Mouse (Mus musculus): Measurements from ENCODE around the gene Dars2.
"Not testable (repeated sequence)": the region's sequence is repeated elsewhere in the genome, so short reads cannot be mapped to it uniquely, and the experiment has no call there.

Dars2 gene

GRCm38 (mm10) chr1:161035281-161035785, 35.1 kb downstream of the Dars2 start:
- DNase-seq (ENCODE audit: low read depth, low spot score): no peak

- DNase-seq (ENCODE audit: low read depth, low spot score): peak; percentile 97
These were observed 35.8 kb downstream of the Dars2 start, which contains the start of gene Zbtb37 for GRCm38 (mm10) chr1:161034435-161035280. Gene Zbtb37 (minus strand): TSS chr1:161034849.

GRCm38 (mm10) chr1:161033856-161034434, 36.5 kb downstream of the Dars2 start:
- no peak for DNase-seq (ENCODE audit: low read depth, low spot score)

- no peak for DNase-seq (ENCODE audit: low read depth, low spot score)
These were observed 38.1 kb downstream of the Dars2 start for GRCm38 (mm10) chr1:161032345-161032744.

- DNase-seq (ENCODE audit: low read depth, low spot score): no peak
These were observed 38.6 kb downstream of the Dars2 start for GRCm38 (mm10) chr1:161031881-161032280.

- no peak for DNase-seq (ENCODE audit: low read depth, low spot score)
These were observed 40.4 kb downstream of the Dars2 start for GRCm38 (mm10) chr1:161030058-161030457.

GRCm38 (mm10) chr1:161028427-161028826, 42.0 kb downstream of the Dars2 start:
- not testable (repeated sequence) for DNase-seq (ENCODE audit: low read depth, low spot score)

- DNase-seq (ENCODE audit: low read depth, low spot score): no peak
These were observed 43.3 kb downstream of the Dars2 start for GRCm38 (mm10) chr1:161027196-161027595.

GRCm38 (mm10) chr1:161025410-161026210, 44.8 kb downstream of the Dars2 start:
- DNase-seq (ENCODE audit: low read depth, low spot score): no peak

- no peak for DNase-seq (ENCODE audit: low read depth, low spot score)
These were observed 50.4 kb downstream of the Dars2 start for GRCm38 (mm10) chr1:161020051-161020450.

- no peak for DNase-seq (ENCODE audit: low read depth, low spot score)
These were observed 54.1 kb downstream of the Dars2 start for GRCm38 (mm10) chr1:161016378-161016777.

GRCm38 (mm10) chr1:161010436-161010835, 60.0 kb downstream of the Dars2 start:
- no peak for DNase-seq (ENCODE audit: low read depth, low spot score)

- no peak for DNase-seq (ENCODE audit: low read depth, low spot score)
These were observed 62.4 kb downstream of the Dars2 start for GRCm38 (mm10) chr1:161008038-161008437.

GRCm38 (mm10) chr1:161006471-161006870, 64.0 kb downstream of the Dars2 start:
- no peak for DNase-seq (ENCODE audit: low read depth, low spot score)

- DNase-seq (ENCODE audit: low read depth, low spot score): no peak
These were observed 64.9 kb downstream of the Dars2 start for GRCm38 (mm10) chr1:161005526-161005925.

- no peak for DNase-seq (ENCODE audit: low read depth, low spot score)
These were observed 65.5 kb downstream of the Dars2 start for GRCm38 (mm10) chr1:161004942-161005341.

- no peak for DNase-seq (ENCODE audit: low read depth, low spot score)
These were observed 76.6 kb downstream of the Dars2 start for GRCm38 (mm10) chr1:160993851-160994250.
